Mouse (Mus musculus): Measurements from ENCODE around the gene Adpgk. TPM values are rescaled to one million over a fixed set of nuclear protein-coding genes. Genes with fewer than 3 reads are reported as not detected.

The Adpgk gene
- polyA plus RNA-seq (2016; fragmentation: Nextera tagmentation; extraction: Ambion mirVana) = 34.7 and 40.9 TPM in 2 replicates

GRCm38 (mm10) chr9:59290957-59291687 lies at the start of gene Adpgk:
Adpgk (plus strand) TSS chr9:59291558.
- H3K27ac ChIP-seq = peak within 1 kb of the TSS; percentile 96
- WGBS = 2% methylated on average over 58 of the region's 58 CpGs
- H3K27me3 ChIP-seq (ENCODE audit: poor library complexity, severe bottlenecking) = no peaks in the 10 kb centered on the region
- H3K36me3 ChIP-seq (replicated peaks) = peaks cover under 1% of the 10 kb centered on the region; the same call in 1 of the 2 replicates
- H3K4me1 ChIP-seq = peaks cover 49% of the 10 kb centered on the region
- no peaks in the 10 kb centered on the region for H3K9me3 ChIP-seq
- peak within 1 kb of the TSS; percentile 99 for H3K4me3 ChIP-seq
- peak; percentile 98 for DNase-seq (ENCODE audit: extremely low spot score, low spot score)

- WGBS = 56% methylated on average over 7 of the region's 7 CpGs
- H3K27ac ChIP-seq = no peak overlapping the region
- no peak overlapping the region for H3K4me3 ChIP-seq
- H3K9me3 ChIP-seq = no peaks in the 10 kb centered on the region
- no peaks in the 10 kb centered on the region for H3K36me3 ChIP-seq (replicated peaks)
- no peaks in the 10 kb centered on the region for H3K27me3 ChIP-seq (ENCODE audit: poor library complexity, severe bottlenecking)
- peaks cover 25% of the 10 kb centered on the region for H3K4me1 ChIP-seq
- no peak for DNase-seq (ENCODE audit: extremely low spot score, low spot score)
Observed at GRCm38 (mm10) chr9:59245181-59245580, 46.2 kb upstream of the Adpgk start.

GRCm38 (mm10) chr9:59246456-59247029 lies 44.8 kb upstream of the Adpgk start:
- 52% methylated on average over 6 of the region's 6 CpGs for WGBS
- H3K27me3 ChIP-seq (ENCODE audit: poor library complexity, severe bottlenecking) = no peaks in the 10 kb centered on the region
- no peak for DNase-seq (ENCODE audit: extremely low spot score, low spot score)

GRCm38 (mm10) chr9:59249359-59249758 lies 42.0 kb upstream of the Adpgk start:
- WGBS = 90% methylated on average over 3 of the region's 3 CpGs
- no peak overlapping the region for H3K27ac ChIP-seq
- H3K4me1 ChIP-seq = peaks cover 25% of the 10 kb centered on the region
- no peaks in the 10 kb centered on the region for H3K36me3 ChIP-seq (replicated peaks)
- no peak overlapping the region for H3K4me3 ChIP-seq
- DNase-seq (ENCODE audit: extremely low spot score, low spot score) = no peak
- no peaks in the 10 kb centered on the region for H3K9me3 ChIP-seq
- no peaks in the 10 kb centered on the region for H3K27me3 ChIP-seq (ENCODE audit: poor library complexity, severe bottlenecking)

More at GRCm38 (mm10) chr9:59246456-59247029, 44.8 kb upstream of the Adpgk start:
- Histone ChIP-seq H3K36me3 (replicated peaks) (no peaks in the 10 kb centered on the region), H3K27ac (no peak overlapping the region), H3K4me1 (peaks cover 25% of the 10 kb centered on the region), H3K4me3 (no peak overlapping the region), H3K9me3 (no peaks in the 10 kb centered on the region)

GRCm38 (mm10) chr9:59250272-59250671 lies 41.1 kb upstream of the Adpgk start:
- no peaks in the 10 kb centered on the region for H3K36me3 ChIP-seq (replicated peaks)
- no peak overlapping the region for H3K4me3 ChIP-seq
- H3K9me3 ChIP-seq = no peaks in the 10 kb centered on the region
- DNase-seq (ENCODE audit: extremely low spot score, low spot score) = no peak
- no peak overlapping the region for H3K27ac ChIP-seq
- H3K27me3 ChIP-seq (ENCODE audit: poor library complexity, severe bottlenecking) = no peaks in the 10 kb centered on the region
- WGBS = 61% methylated on average over 3 of the region's 3 CpGs
- H3K4me1 ChIP-seq = peaks cover 25% of the 10 kb centered on the region

GRCm38 (mm10) chr9:59254716-59255421 lies 36.5 kb upstream of the Adpgk start:
- Histone ChIP-seq H3K4me3 (no peak overlapping the region), H3K36me3 (replicated peaks) (no peaks in the 10 kb centered on the region), H3K4me1 (peaks cover 8% of the 10 kb centered on the region; the same call in 1 of the 2 replicates), H3K9me3 (no peaks in the 10 kb centered on the region), H3K27ac (no peak overlapping the region), H3K27me3 (ENCODE audit: poor library complexity, severe bottlenecking) (no peaks in the 10 kb centered on the region)
- WGBS = 84% methylated on average over 5 of the region's 5 CpGs
- DNase-seq (ENCODE audit: extremely low spot score, low spot score) = no peak

GRCm38 (mm10) chr9:59259806-59260454 lies 31.4 kb upstream of the Adpgk start:
- Histone ChIP-seq H3K27ac (0 out of 2 replicates have a peak overlapping the region, but pooled peaks have one; percentile 7), H3K36me3 (replicated peaks) (no peaks in the 10 kb centered on the region), H3K4me1 (peaks cover 31% of the 10 kb centered on the region), H3K27me3 (ENCODE audit: poor library complexity, severe bottlenecking) (no peaks in the 10 kb centered on the region), H3K4me3 (no peak overlapping the region), H3K9me3 (no peaks in the 10 kb centered on the region)
- DNase-seq (ENCODE audit: extremely low spot score, low spot score) = no peak
- WGBS = 72% methylated on average over 9 of the region's 9 CpGs

- no peak overlapping the region for H3K4me3 ChIP-seq
- H3K36me3 ChIP-seq (replicated peaks) = no peaks in the 10 kb centered on the region
- 48% methylated on average over 6 of the region's 6 CpGs for WGBS
- no peaks in the 10 kb centered on the region for H3K27me3 ChIP-seq (ENCODE audit: poor library complexity, severe bottlenecking)
- H3K4me1 ChIP-seq = peaks cover 17% of the 10 kb centered on the region
- no peak for DNase-seq (ENCODE audit: extremely low spot score, low spot score)
- H3K27ac ChIP-seq = no peak overlapping the region
- no peaks in the 10 kb centered on the region for H3K9me3 ChIP-seq
Observed at GRCm38 (mm10) chr9:59266332-59266731, 25.0 kb upstream of the Adpgk start.

- H3K4me3 ChIP-seq = no peak overlapping the region
- H3K27ac ChIP-seq = no peak overlapping the region
- DNase-seq (ENCODE audit: extremely low spot score, low spot score) = peak; percentile 25
- no peaks in the 10 kb centered on the region for H3K9me3 ChIP-seq
- no peaks in the 10 kb centered on the region for H3K36me3 ChIP-seq (replicated peaks)
- peaks cover 16% of the 10 kb centered on the region for H3K4me1 ChIP-seq
- no peaks in the 10 kb centered on the region for H3K27me3 ChIP-seq (ENCODE audit: poor library complexity, severe bottlenecking)
- 59% methylated on average over 5 of the region's 5 CpGs for WGBS
Observed at GRCm38 (mm10) chr9:59269728-59270127, 21.6 kb upstream of the Adpgk start.

GRCm38 (mm10) chr9:59271081-59271480 lies 20.3 kb upstream of the Adpgk start:
- 58% methylated on average over 4 of the region's 4 CpGs for WGBS
- no peak for DNase-seq (ENCODE audit: extremely low spot score, low spot score)
- Histone ChIP-seq H3K27me3 (ENCODE audit: poor library complexity, severe bottlenecking) (no peaks in the 10 kb centered on the region), H3K9me3 (no peaks in the 10 kb centered on the region), H3K4me1 (peaks cover 16% of the 10 kb centered on the region), H3K4me3 (no peak overlapping the region), H3K36me3 (replicated peaks) (no peaks in the 10 kb centered on the region), H3K27ac (no peak overlapping the region)

- H3K4me3 ChIP-seq = no peak overlapping the region
- no peaks in the 10 kb centered on the region for H3K36me3 ChIP-seq (replicated peaks)
- 60% methylated on average over 6 of the region's 6 CpGs for WGBS
- peak overlapping the region; percentile 20; the same call in 1 of the 2 replicates for H3K27ac ChIP-seq
- no peak for DNase-seq (ENCODE audit: extremely low spot score, low spot score)
- no peaks in the 10 kb centered on the region for H3K9me3 ChIP-seq
- H3K27me3 ChIP-seq (ENCODE audit: poor library complexity, severe bottlenecking) = no peaks in the 10 kb centered on the region
- peaks cover 16% of the 10 kb centered on the region for H3K4me1 ChIP-seq
Observed at GRCm38 (mm10) chr9:59271711-59272110, 19.6 kb upstream of the Adpgk start.

- H3K27me3 ChIP-seq (ENCODE audit: poor library complexity, severe bottlenecking) = no peaks in the 10 kb centered on the region
- H3K4me1 ChIP-seq = peaks cover 16% of the 10 kb centered on the region
- H3K9me3 ChIP-seq = no peaks in the 10 kb centered on the region
- H3K36me3 ChIP-seq (replicated peaks) = no peaks in the 10 kb centered on the region
- H3K27ac ChIP-seq = no peak overlapping the region
- no peak overlapping the region for H3K4me3 ChIP-seq
- no peak for DNase-seq (ENCODE audit: extremely low spot score, low spot score)
Observed at GRCm38 (mm10) chr9:59273199-59273598, 18.2 kb upstream of the Adpgk start.

Measured in forebrain, embryonic 10.5 days (tissue).